Mouse (Mus musculus): ENCODE data around the gene Ccnd3.
"Not testable (repeated sequence)": the region's sequence is repeated elsewhere in the genome, so short reads cannot be mapped to it uniquely, and the experiment has no call there.

- TF ChIP-seq CTCF (IDR thresholded peaks at IDR 0.05; ENCODE audit: low read depth, low read length); POLR2A (IDR thresholded peaks at IDR 0.05; ENCODE audit: insufficient read depth, low read length): not testable (repeated sequence)
Measured at GRCm38 (mm10) chr17:47502707-47503045, 2.2 kb upstream of the Ccnd3 start.
